Mouse (Mus musculus) small intestine, adult 2 months (tissue): ENCODE data around the gene Bola1.

Source experiments
- CTCF ChIP-seq: fragments of 200-500 bp; IDR thresholded peaks from 2 replicates; pipeline ENCODE4 v1.5.1; 2012; ENCODE audit warnings: low read depth, mild to moderate bottlenecking, control low read depth, inconsistent platforms, low read length, moderate library complexity, mixed read lengths; ENCODE audit not compliant: insufficient replicate concordance, insufficient read length; ENCODE audit errors: extremely low read depth
- POLR2A ChIP-seq: fragments of 200-500 bp; IDR thresholded peaks from 2 replicates; pipeline ENCODE4 v1.6.1; 2012; ENCODE audit warnings: low read depth, mild to moderate bottlenecking, control low read depth, inconsistent platforms, low read length, moderate library complexity

- TF ChIP-seq CTCF (no peak; the same call in 1 of the 2 replicates), POLR2A (no peak)
Measured at GRCm38 (mm10) chr3:96170976-96171545, 48.4 kb downstream of the Bola1 start.
